Comparison of ENCODE assay signal across 8 mouse cellular contexts in the genomic region with DNA sequence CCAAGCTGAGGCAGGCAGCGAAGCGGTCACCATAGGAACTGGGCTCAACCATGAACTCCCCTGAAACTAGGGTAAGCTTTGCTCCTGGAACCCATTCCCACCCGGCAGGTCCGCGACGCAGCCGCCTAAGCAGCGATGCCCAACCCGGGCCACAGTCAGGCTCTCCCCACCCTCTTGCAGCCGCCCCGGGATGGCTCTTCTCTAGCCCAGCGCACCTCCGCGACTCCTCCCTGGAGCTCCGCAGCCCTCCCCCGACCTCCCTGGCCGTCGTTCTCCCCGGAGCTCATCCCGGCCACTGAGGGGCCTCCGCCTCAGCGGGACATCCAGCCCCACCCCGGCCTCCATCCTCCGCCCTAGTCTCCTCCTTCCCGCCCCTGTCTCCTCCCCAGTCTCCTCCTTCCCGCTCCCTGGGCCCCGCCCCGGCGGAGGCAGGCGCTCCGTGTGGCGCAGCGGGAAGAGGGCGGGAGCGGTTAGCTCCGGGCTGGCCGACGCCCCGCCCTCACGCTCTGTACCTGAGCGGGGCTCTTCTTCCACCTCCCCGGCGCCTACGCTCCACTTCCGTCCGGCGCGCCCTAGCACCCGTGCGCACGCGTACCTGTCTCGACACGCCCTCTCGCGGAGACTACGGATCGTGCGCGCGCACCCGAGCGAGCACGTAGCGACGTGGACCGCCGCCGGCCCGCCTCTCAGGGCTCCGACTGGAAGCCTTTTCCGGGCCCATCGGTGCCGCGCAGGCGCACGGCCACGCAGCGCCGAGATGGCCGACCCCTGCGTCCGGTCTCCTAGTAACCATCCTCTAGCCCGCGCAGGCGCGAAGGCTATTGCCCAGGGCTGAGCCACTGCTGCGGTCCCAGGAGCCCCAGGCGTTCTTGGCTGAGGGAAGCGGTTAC. TPM values are rescaled to one million over a fixed set of nuclear protein-coding genes. Genes with fewer than 3 reads are reported as not detected.
DNase-seq lines count a peak whose midpoint lies in the region; ATAC-seq and TF ChIP-seq lines count a peak whose summit lies in the region.

No protein-coding gene starts in this region.

- 1% methylated on average over 90 of the region's 90 CpGs for WGBS in forebrain, embryonic 10.5 days
- WGBS in heart, embryonic 15.5 days, result under 1% methylated on average over 87 of the region's 90 CpGs
- under 1% methylated on average over 90 of the region's 90 CpGs for WGBS in liver, embryonic 14.5 days (ENCODE audit: insufficient replicate concordance)
- WGBS in neural tube, embryonic 11.5 days, result under 1% methylated on average over 81 of the region's 90 CpGs
- WGBS in stomach, postnatal 0 days, result under 1% methylated on average over 81 of the region's 90 CpGs

- peak; percentile 55 for TF ChIP-seq CTCF in liver, embryonic 14.5 days (IDR thresholded peaks at IDR 0.05; ENCODE audit: low read depth)
- peak; percentile 71 for TF ChIP-seq CTCF in stomach, postnatal 0 days (IDR thresholded peaks at IDR 0.05; ENCODE audit: low read depth)

- peak overlapping the region; percentile 76 for H3K9ac ChIP-seq in heart, embryonic 15.5 days
- H3K9ac ChIP-seq in liver, embryonic 14.5 days (replicated peaks), result peak overlapping the region; percentile 69
- H3K9ac ChIP-seq in neural tube, embryonic 11.5 days (ENCODE audit: low read length), result peak overlapping the region; percentile 73
- H3K9ac ChIP-seq in stomach, postnatal 0 days (ENCODE audit: low read length), result peak overlapping the region; percentile 67

- peak; percentile 99 to 100 for DNase-seq in CD8-positive naive resting alpha-beta T cell, adult 2 months (ENCODE audit: low read depth in 2 of 2, low spot score in 2 of 2)
- DNase-seq in c-Kit-positive CD71-negative TER-119-negative erythroid progenitor cells, embryonic 14.5 days (ENCODE audit: low read depth), result peak; percentile 95
- DNase-seq in forebrain, embryonic 10.5 days (ENCODE audit: extremely low spot score, low spot score), result peak; percentile 98
- peak; percentile 99 to 100 for DNase-seq in kidney, postnatal 25 days
- peak; percentile 95 to 98 (median 97) for DNase-seq in liver, embryonic 14.5 days (ENCODE audit: low read depth in 3 of 3, low spot score in 3 of 3)
- peak; percentile 100 for DNase-seq in neural tube, embryonic 11.5 days (ENCODE audit: low spot score)
- peak; percentile 100 for DNase-seq in stomach, postnatal 0 days (ENCODE audit: low spot score)

- H3K4me2 ChIP-seq in heart, embryonic 15.5 days, result peak overlapping the region; percentile 91
- peak overlapping the region; percentile 98 for H3K4me2 ChIP-seq in liver, embryonic 14.5 days (ENCODE audit: low read depth)
- H3K4me2 ChIP-seq in neural tube, embryonic 11.5 days (ENCODE audit: low read depth), result peak overlapping the region; percentile 73
- H3K4me2 ChIP-seq in stomach, postnatal 0 days (replicated peaks; ENCODE audit: low read depth), result peak overlapping the region; percentile 90

- peak overlapping the region; percentile 91 for H3K27ac ChIP-seq in forebrain, embryonic 10.5 days
- peak overlapping the region; percentile 91 for H3K27ac ChIP-seq in heart, embryonic 15.5 days
- peak overlapping the region; percentile 68 for H3K27ac ChIP-seq in liver, embryonic 14.5 days
- peak overlapping the region; percentile 85 for H3K27ac ChIP-seq in neural tube, embryonic 11.5 days (ENCODE audit: low read depth, low read length)
- peak overlapping the region; percentile 87 for H3K27ac ChIP-seq in stomach, postnatal 0 days (replicated peaks)

- peak overlapping the region; percentile 70 for H3K4me3 ChIP-seq in forebrain, embryonic 10.5 days
- peak overlapping the region; percentile 69 for H3K4me3 ChIP-seq in heart, embryonic 15.5 days
- H3K4me3 ChIP-seq in liver, embryonic 14.5 days (ENCODE audit: insufficient read depth in 1 of 2, low read depth in 2 of 2, low read length in 2 of 2), result peak overlapping the region; percentile 64 to 89
- H3K4me3 ChIP-seq in neural tube, embryonic 11.5 days (ENCODE audit: low read depth, low read length), result peak overlapping the region; percentile 64
- H3K4me3 ChIP-seq in stomach, postnatal 0 days (ENCODE audit: low read depth, low read length), result peak overlapping the region; percentile 63

- 0 out of 2 replicates have a peak, but pooled peaks cover 6% of the 10 kb centered on the region for H3K27me3 ChIP-seq in forebrain, embryonic 10.5 days (ENCODE audit: poor library complexity, severe bottlenecking)
- H3K27me3 ChIP-seq in heart, embryonic 15.5 days, result no peaks in the 10 kb centered on the region
- no peaks in the 10 kb centered on the region for H3K27me3 ChIP-seq in liver, embryonic 14.5 days (ENCODE audit: control insufficient read depth, insufficient read depth, low read length)
- no peaks in the 10 kb centered on the region for H3K27me3 ChIP-seq in neural tube, embryonic 11.5 days (ENCODE audit: control insufficient read depth, insufficient read depth, low read length)
- no peaks in the 10 kb centered on the region for H3K27me3 ChIP-seq in stomach, postnatal 0 days (ENCODE audit: control insufficient read depth, insufficient read depth, low read length)

- TF ChIP-seq EP300 in liver, embryonic 14.5 days (IDR thresholded peaks at IDR 0.05; ENCODE audit: low read depth), result no peak
- TF ChIP-seq EP300 in stomach, postnatal 0 days (optimal IDR thresholded peaks at IDR 0.05), result no peak

- peaks cover 22% of the 10 kb centered on the region for H3K4me1 ChIP-seq in forebrain, embryonic 10.5 days
- peaks cover 5% of the 10 kb centered on the region; the same call in 1 of the 2 replicates for H3K4me1 ChIP-seq in heart, embryonic 15.5 days (replicated peaks)
- peaks cover 9 to 16% of the 10 kb centered on the region in 2 experiments for H3K4me1 ChIP-seq in liver, embryonic 14.5 days (replicated peaks; ENCODE audit: control insufficient read depth in 2 of 2, insufficient read depth in 2 of 2, low read length in 1 of 2)
- no peaks in the 10 kb centered on the region for H3K4me1 ChIP-seq in neural tube, embryonic 11.5 days (ENCODE audit: control insufficient read depth, insufficient read depth, low read length)
- H3K4me1 ChIP-seq in stomach, postnatal 0 days (replicated peaks; ENCODE audit: control insufficient read depth, insufficient read depth), result no peaks in the 10 kb centered on the region

- H3K9me3 ChIP-seq in forebrain, embryonic 10.5 days, result no peaks in the 10 kb centered on the region
- H3K9me3 ChIP-seq in heart, embryonic 15.5 days (replicated peaks), result no peaks in the 10 kb centered on the region
- no peaks in the 10 kb centered on the region for H3K9me3 ChIP-seq in liver, embryonic 14.5 days (ENCODE audit: control insufficient read depth, low read length)
- no peaks in the 10 kb centered on the region for H3K9me3 ChIP-seq in neural tube, embryonic 11.5 days (ENCODE audit: control insufficient read depth, low read length)
- no peaks in the 10 kb centered on the region for H3K9me3 ChIP-seq in stomach, postnatal 0 days (ENCODE audit: control insufficient read depth, low read length)

- no peaks in the 10 kb centered on the region for H3K36me3 ChIP-seq in forebrain, embryonic 10.5 days (replicated peaks)
- no peaks in the 10 kb centered on the region for H3K36me3 ChIP-seq in heart, embryonic 15.5 days
- H3K36me3 ChIP-seq in liver, embryonic 14.5 days (replicated peaks; ENCODE audit: control insufficient read depth, insufficient read depth, low read depth), result no peaks in the 10 kb centered on the region
- H3K36me3 ChIP-seq in neural tube, embryonic 11.5 days (ENCODE audit: control insufficient read depth, insufficient read depth, low read length), result no peaks in the 10 kb centered on the region
- H3K36me3 ChIP-seq in stomach, postnatal 0 days (ENCODE audit: control insufficient read depth, insufficient read depth, low read length), result no peaks in the 10 kb centered on the region

- ATAC-seq in heart, embryonic 15.5 days (replicated peaks; ENCODE audit: insufficient number of reproducible peaks, insufficient read depth, low FRiP score, low read depth), result peak; percentile 98
- peak; percentile 97 for ATAC-seq in liver, embryonic 14.5 days (ENCODE audit: insufficient read depth)
- peak; percentile 95 for ATAC-seq in neural tube, embryonic 11.5 days (ENCODE audit: insufficient read depth, low FRiP score, low TSS enrichment)
- peak; percentile 99 for ATAC-seq in stomach, postnatal 0 days (ENCODE audit: low FRiP score, low TSS enrichment)

RNA-seq across cellular contexts. Expression of a gene that starts 1.5 kb away (rescaled TPM):
- polyA plus RNA-seq in forebrain, embryonic 10.5 days (2016; fragmentation: Nextera tagmentation; extraction: Ambion mirVana), result 8.6 and 10.4 TPM in 2 replicates
- 4.1 and 4.8 TPM in 2 replicates for polyA plus RNA-seq in heart, embryonic 15.5 days (2015; fragmentation: Nextera tagmentation; extraction: Ambion mirVana)
- 0.48 and 0.83 TPM in 2 replicates for polyA plus RNA-seq in liver, embryonic 14.5 days (2012; rRNA removed)
- 0.90 and 1.4 TPM in 2 replicates for polyA plus RNA-seq in liver, embryonic 14.5 days (2014; fragmentation: Nextera tagmentation; extraction: Ambion mirVana)
- 15.8 and 16.7 TPM in 2 replicates for polyA plus RNA-seq in neural tube, embryonic 11.5 days (2014; fragmentation: Nextera tagmentation; extraction: Ambion mirVana)
- polyA plus RNA-seq in stomach, postnatal 0 days (2015; fragmentation: Nextera tagmentation; extraction: Ambion mirVana), result 2.1 and 2.2 TPM in 2 replicates

RNA-seq across cellular contexts. Expression of a gene that starts 6.8 kb away (rescaled TPM):
- polyA plus RNA-seq in forebrain, embryonic 10.5 days (2016; fragmentation: Nextera tagmentation; extraction: Ambion mirVana), result 9.4 and 9.8 TPM in 2 replicates
- 8.0 and 8.1 TPM in 2 replicates for polyA plus RNA-seq in heart, embryonic 15.5 days (2015; fragmentation: Nextera tagmentation; extraction: Ambion mirVana)
- 2.3 and 2.8 TPM in 2 replicates for polyA plus RNA-seq in liver, embryonic 14.5 days (2012; rRNA removed)
- 3.5 and 3.7 TPM in 2 replicates for polyA plus RNA-seq in liver, embryonic 14.5 days (2014; fragmentation: Nextera tagmentation; extraction: Ambion mirVana)
- polyA plus RNA-seq in neural tube, embryonic 11.5 days (2014; fragmentation: Nextera tagmentation; extraction: Ambion mirVana), result 7.6 and 7.8 TPM in 2 replicates
- 6.6 and 7.1 TPM in 2 replicates for polyA plus RNA-seq in stomach, postnatal 0 days (2015; fragmentation: Nextera tagmentation; extraction: Ambion mirVana)

RNA-seq across cellular contexts. Expression of a gene that starts 25.5 kb away (rescaled TPM):
- polyA plus RNA-seq in forebrain, embryonic 10.5 days (2016; fragmentation: Nextera tagmentation; extraction: Ambion mirVana), result 23.6 and 27.8 TPM in 2 replicates
- polyA plus RNA-seq in heart, embryonic 15.5 days (2015; fragmentation: Nextera tagmentation; extraction: Ambion mirVana), result 9.1 and 12.5 TPM in 2 replicates
- 8.7 and 14.8 TPM in 2 replicates for polyA plus RNA-seq in liver, embryonic 14.5 days (2012; rRNA removed)
- polyA plus RNA-seq in liver, embryonic 14.5 days (2014; fragmentation: Nextera tagmentation; extraction: Ambion mirVana), result 14.7 and 15.9 TPM in 2 replicates
- polyA plus RNA-seq in neural tube, embryonic 11.5 days (2014; fragmentation: Nextera tagmentation; extraction: Ambion mirVana), result 23.4 and 23.9 TPM in 2 replicates
- 21.5 and 22.7 TPM in 2 replicates for polyA plus RNA-seq in stomach, postnatal 0 days (2015; fragmentation: Nextera tagmentation; extraction: Ambion mirVana)

RNA-seq across cellular contexts. Expression of a gene that starts 25.5 kb away (rescaled TPM):
- 252 and 263 TPM in 2 replicates for polyA plus RNA-seq in forebrain, embryonic 10.5 days (2016; fragmentation: Nextera tagmentation; extraction: Ambion mirVana)
- polyA plus RNA-seq in heart, embryonic 15.5 days (2015; fragmentation: Nextera tagmentation; extraction: Ambion mirVana), result 239 and 276 TPM in 2 replicates
- polyA plus RNA-seq in liver, embryonic 14.5 days (2012; rRNA removed), result 40.5 and 72.5 TPM in 2 replicates
- polyA plus RNA-seq in liver, embryonic 14.5 days (2014; fragmentation: Nextera tagmentation; extraction: Ambion mirVana), result 189 and 200 TPM in 2 replicates
- polyA plus RNA-seq in neural tube, embryonic 11.5 days (2014; fragmentation: Nextera tagmentation; extraction: Ambion mirVana), result 219 and 231 TPM in 2 replicates
- 235 and 236 TPM in 2 replicates for polyA plus RNA-seq in stomach, postnatal 0 days (2015; fragmentation: Nextera tagmentation; extraction: Ambion mirVana)

RNA-seq across cellular contexts. Expression of a gene that starts 51.5 kb away (rescaled TPM):
- polyA plus RNA-seq in forebrain, embryonic 10.5 days (2016; fragmentation: Nextera tagmentation; extraction: Ambion mirVana), result not detected in 2 replicates
- polyA plus RNA-seq in heart, embryonic 15.5 days (2015; fragmentation: Nextera tagmentation; extraction: Ambion mirVana), result not detected in 2 replicates
- polyA plus RNA-seq in liver, embryonic 14.5 days (2012; rRNA removed), result 0.01 TPM in 1 of 2 replicates, not detected in the other
- polyA plus RNA-seq in liver, embryonic 14.5 days (2014; fragmentation: Nextera tagmentation; extraction: Ambion mirVana), result not detected in 2 replicates
- polyA plus RNA-seq in neural tube, embryonic 11.5 days (2014; fragmentation: Nextera tagmentation; extraction: Ambion mirVana), result not detected in 2 replicates
- not detected in 2 replicates for polyA plus RNA-seq in stomach, postnatal 0 days (2015; fragmentation: Nextera tagmentation; extraction: Ambion mirVana)

Comparison
In these comparisons a context has a peak if more than half of its experiments do, and no peak if none do; other contexts are left out.
1. Peak in every context shown above with its lines: DNase-seq, ATAC-seq, H3K4me3 ChIP-seq and H3K27ac ChIP-seq.